Mouse (Mus musculus) cerebellum, postnatal 25 days (tissue): ENCODE results near the gene Cyp3a57.
"Not testable (repeated sequence)": the region's sequence is repeated elsewhere in the genome, so short reads cannot be mapped to it uniquely, and the experiment has no call there.

Experiments
- DNase-seq, 2 experiments: peaks; one replicate each; pipeline ENCODE4 v3.0.0; 2021; ENCODE audit warnings: mixed read lengths in 2 of 2

Gene Cyp3a57

DNA sequence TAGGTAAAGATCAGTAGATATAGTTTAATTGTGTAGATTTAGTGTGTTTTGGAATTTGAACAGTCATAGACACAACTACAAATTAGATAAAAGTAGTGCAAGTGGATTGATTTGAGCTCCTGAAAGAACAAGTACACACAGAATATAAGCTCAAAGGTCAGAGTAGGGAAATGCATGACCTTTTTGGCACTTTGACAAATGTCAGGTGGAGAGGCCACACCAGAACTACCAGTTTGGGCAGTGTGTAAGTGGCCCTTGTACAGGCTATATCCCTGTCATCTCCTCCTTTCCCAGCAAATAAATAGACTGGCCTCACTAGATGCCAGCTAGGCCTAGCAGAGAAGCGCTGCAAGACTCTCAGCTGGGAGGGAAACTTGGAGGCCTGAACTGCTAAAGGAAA, at the start of gene Cyp3a57:
TSS of gene Cyp3a57 (plus strand) at position 339 of the 400 bp plus-strand sequence.
- DNase-seq, result no peak

- DNase-seq, result no peak
Observed at GRCm38 (mm10) chr5:145300469-145300868, 44.6 kb upstream of the Cyp3a57 start.

DNA sequence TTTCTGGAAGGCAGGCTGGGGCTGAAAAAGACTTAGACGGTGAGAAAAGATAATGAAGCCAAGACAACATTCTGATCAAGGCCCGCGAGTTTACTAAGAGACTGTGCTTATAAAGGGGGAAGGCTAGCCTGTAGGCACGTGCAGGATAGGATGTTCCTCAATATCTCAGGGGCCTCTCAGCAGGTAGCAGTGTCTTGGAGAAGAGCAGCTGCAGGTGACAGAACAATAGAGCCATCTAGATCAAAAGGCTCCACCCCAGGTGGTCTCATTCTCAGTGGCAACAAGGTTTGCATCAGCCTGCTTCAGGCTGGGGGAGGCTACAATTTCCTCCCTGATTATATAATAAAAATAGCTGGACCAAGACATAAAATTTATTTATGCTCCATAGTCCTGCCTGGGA, 43.3 kb upstream of the Cyp3a57 start:
- not testable (repeated sequence) for DNase-seq

- DNase-seq, result no peak
Observed at GRCm38 (mm10) chr5:145302424-145302823, 42.7 kb upstream of the Cyp3a57 start.

- not testable (repeated sequence) for DNase-seq
Observed at GRCm38 (mm10) chr5:145306953-145307352, 38.1 kb upstream of the Cyp3a57 start.

- DNase-seq, result not testable (repeated sequence)
Observed at GRCm38 (mm10) chr5:145307811-145308210, 37.3 kb upstream of the Cyp3a57 start.

DNA sequence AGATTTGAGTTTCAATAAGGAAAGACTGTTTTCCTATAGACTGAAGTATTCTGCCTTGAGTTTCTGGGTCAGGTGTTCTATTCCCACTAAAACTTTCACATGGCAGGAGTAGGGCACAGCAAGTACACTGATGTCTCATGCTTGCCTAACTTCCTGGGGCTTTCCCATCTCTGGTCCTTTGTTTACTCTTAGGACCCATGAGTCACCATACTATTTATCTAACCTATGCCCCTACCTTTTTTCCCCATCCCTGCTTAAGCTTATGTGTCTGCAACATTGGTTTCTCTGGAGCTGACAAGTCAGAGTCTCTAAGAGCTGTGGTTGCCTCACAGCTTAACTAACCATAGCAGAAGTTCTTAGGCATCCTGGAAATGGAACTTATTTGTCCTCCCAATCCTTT, 31.2 kb upstream of the Cyp3a57 start:
- DNase-seq, result no peak

DNA sequence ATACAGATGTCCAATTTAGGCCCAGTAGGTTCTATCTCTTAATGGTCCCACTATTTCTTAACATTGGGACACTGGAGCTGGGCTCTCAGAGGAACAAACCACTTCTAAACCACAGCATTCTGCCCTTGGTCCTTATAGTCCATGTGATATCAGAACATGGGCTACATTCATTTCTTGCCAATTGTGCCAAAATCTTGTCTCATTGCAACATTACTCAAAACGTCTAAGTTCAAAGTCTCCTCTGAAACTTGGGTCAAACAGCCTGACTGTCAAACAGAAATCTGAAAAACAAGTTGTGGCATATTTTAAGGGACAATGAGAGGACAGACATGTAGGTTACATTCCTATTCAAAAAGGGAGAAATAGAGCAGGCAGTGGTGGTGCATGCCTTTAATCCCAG, 27.9 kb upstream of the Cyp3a57 start:
- DNase-seq, result no peak

DNA sequence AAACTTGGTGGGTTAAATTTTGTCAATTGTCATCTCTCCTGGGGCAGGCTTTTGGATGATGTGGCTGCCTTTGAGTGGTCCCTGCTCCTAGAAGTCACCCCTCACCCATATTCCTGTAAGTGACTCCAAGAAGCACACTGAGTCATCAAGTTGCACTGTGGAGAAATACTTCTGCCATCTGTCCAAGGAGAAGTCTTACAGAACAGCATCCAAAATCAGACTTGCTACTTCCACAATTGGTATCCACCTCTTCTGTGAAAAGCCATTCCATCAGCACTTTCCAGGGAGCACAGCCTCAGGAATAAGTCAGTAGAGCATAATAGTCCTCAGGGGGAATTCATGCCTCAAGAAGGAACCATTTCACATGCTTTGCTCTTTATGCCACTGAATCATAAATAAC, 6.3 kb upstream of the Cyp3a57 start:
- DNase-seq, result not testable (repeated sequence)

- DNase-seq, result no peak
Observed at GRCm38 (mm10) chr5:145349697-145350096, 4.6 kb downstream of the Cyp3a57 start.

GRCm38 (mm10) chr5:145353081-145353480, 8.0 kb downstream of the Cyp3a57 start:
- no peak for DNase-seq

DNA sequence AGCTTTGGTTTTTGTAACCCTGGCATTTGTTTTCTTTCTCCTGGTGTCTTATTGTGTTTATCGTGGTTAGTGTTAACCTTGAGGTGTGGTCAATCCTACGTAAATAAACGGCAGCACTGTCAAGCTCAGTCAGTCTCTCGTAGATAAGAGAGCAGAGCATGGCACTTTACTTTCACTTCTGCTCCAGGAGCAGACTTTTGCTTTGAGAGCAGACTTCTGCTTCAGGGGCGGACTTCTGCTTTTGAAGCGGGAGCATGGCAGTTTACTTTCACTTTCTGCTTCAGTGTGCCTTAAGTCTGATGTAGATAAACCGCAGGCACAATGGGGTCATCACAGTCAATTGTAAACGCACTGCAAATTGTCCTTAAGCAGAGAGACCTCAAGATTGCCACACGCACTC, 70.3 kb downstream of the Cyp3a57 start:
- DNase-seq, result not testable (repeated sequence)

DNA sequence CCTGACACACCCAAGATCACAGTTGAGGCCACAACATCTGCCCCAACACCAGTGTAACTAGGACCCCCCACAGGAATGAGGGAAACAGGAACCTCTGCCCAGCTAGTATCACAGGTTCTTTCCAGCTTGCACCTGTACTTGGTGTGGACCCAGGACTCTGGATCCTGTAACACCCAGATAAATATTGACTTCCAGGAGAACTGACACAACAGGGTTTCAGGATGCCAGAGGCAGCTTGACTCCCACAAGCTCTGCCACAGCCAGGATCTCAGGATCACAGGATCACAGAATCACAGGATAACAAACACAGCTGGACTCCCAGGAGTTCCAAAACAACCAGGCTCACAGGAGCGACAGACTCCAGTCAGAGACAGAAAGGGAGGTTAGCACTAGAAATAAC, 77.2 kb downstream of the Cyp3a57 start:
- no peak for DNase-seq

DNA sequence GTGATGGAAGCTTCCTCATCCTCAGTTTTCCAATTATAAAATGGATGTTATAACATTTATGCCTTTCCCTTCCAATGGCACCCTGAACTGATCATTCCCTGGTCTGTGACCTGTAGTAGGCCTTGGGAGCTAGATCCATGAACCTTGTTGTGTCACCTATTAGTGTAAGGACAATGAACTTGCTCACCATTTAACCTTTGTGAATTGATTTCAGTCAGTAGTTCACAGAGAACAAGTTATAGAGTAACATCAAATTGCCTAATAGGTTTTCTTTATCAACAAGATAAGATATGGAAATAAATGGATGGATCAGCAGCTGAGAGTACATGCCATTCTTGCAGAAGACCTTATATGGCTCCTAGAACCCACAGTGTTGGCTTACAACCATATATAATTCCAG, 85.9 kb downstream of the Cyp3a57 start:
- DNase-seq, result no peak

GRCm38 (mm10) chr5:145433688-145434087, 88.6 kb downstream of the Cyp3a57 start:
- no peak for DNase-seq
